Mouse (Mus musculus): ENCODE measurements at regions not wholly inside any gene's neighbourhood (a gene's known extent, or its start where the extent isn't known, plus 50 kb on each side); places are given as distances from the start of the nearest gene placed in this dataset.

DNA sequence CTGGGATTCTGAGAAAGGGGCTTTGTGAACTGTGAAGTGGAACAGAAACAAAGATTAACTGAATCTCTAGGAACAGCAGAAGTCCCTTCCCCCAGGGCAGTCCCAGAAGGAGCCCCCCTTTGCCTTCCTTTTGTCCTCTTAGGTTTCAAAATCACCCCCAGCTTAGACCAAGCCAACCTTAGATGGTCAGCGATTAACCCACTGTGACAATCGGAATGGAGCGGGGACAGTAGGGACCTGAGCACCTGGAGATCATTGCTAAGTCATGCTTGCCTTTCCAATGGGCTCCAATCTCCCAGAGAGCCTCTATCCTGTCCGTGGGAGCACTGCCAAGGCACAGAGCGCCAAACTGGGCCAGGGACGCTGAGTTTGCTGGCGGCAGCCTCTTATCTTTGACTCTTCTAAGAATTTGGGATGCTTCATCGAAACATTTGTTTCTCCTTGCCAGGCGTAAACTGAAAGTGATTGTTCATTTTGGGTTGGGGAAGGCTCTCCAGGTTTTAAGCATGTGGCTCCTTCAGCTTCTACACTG, 165.3 kb upstream of the Ankrd55 start:
- ATAC-seq (ENCODE audit: low TSS enrichment), result no peak

DNA sequence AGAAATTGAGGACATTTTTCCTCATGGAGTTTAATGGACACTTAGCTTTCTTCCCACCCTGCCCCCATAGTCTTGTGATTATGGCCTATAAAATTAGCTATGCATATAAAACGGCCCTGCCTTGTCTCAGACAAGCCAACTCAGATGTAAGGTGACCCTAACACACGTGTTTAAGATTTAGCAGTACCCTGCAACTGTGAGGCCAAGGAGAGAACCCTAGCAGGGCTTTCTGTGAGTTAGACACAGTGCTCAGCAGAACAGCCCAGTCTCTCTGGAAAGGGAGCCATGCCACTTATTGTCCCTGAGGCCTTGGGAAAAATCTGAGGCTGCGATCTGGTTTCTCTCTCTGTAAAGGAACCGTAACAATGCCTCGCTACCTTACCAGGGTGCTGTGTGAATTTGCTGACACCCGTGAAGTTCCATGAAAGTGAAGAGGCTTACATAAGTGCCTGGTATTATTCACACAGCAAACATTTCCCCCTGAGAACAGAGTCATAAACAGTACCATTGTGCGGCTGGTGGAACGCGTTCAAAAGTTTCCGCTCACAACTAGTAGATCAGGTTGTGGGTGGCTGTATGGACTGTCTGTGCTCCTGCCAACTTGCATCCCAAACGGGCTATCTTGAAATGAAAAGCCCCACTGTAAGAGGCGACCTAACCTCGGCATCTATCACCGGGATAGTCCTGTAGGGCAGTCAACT, 162.3 kb upstream of the Ankrd55 start:
- ATAC-seq (ENCODE audit: low TSS enrichment), result no peak

DNA sequence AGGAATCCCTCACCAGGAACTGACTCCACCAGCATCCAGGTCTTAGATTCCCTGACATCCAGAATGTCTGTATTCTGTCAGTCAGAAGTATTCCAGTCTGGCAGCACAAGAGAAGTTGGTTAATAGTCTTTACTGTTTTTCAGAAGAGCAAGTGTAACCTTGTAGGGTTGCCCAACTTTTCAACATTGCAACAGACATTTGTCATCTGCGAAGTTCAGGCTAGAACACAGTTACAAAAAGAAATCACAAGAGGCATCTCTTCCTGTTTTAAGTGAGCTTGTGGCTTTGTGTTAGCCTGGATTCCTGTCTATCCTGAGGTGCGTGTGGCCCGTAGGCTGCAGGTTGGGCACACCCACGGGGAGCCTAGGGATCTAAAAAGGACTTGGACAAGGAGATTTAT, 158.0 kb upstream of the Ankrd55 start:
- ATAC-seq (ENCODE audit: low TSS enrichment), result no peak

DNA sequence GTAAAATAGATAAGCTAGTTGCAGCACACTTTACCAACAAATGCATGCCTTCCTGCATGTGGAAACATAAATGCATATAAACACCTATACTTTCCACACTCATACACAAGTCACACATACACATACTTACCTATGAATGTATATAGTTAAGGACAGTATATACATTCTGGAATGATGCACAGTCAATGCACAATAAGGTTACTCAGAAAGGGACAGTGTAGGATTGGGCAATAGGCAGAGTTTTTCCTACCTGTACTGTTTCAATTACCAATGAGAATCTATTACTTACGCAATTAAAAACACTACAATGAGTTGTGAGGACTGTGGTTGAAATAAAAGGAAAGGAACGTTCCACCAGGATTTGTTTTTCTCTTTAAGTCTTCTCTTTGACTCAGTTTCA, 157.5 kb upstream of the Ankrd55 start:
- ATAC-seq (ENCODE audit: low TSS enrichment), result no peak

DNA sequence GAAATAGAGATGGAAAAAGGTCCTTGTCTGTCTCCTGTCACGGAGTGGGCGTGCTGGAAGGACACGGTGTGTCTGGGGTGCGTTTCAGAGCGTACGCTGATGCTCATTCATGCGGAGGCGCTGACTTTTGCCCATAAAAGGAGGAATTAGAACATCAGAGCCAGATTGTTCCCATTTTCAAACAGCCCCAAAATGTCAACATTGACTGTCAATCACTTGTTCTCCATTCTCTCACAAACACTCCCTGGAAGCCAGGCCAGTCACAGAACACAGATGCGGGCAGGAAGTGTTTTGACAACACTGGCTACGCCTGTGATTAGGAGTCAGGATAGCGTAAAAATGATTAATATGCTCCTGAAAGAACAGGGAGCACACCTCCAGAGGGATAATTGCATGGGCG, 157.1 kb upstream of the Ankrd55 start:
- no peak for ATAC-seq (ENCODE audit: low TSS enrichment)

DNA sequence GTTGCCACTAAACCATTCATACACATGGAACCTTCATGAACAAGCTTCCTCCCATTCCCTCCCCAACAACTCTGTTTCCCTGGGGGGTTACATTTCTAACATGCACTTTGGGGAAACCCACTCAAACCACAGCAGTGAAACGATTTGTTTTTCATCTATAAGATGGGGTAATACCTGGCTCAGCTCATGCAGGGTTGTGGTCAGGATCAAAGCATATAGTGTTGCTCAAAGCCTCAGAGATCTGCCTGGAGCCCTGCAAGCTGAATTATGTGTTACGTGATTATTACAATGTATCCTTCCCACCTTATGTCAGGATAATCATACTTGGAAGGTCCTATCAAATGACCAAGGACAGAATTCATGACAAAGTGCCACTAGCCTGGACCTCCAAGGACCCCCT, 154.5 kb upstream of the Ankrd55 start:
- no peak for ATAC-seq (ENCODE audit: low TSS enrichment)

DNA sequence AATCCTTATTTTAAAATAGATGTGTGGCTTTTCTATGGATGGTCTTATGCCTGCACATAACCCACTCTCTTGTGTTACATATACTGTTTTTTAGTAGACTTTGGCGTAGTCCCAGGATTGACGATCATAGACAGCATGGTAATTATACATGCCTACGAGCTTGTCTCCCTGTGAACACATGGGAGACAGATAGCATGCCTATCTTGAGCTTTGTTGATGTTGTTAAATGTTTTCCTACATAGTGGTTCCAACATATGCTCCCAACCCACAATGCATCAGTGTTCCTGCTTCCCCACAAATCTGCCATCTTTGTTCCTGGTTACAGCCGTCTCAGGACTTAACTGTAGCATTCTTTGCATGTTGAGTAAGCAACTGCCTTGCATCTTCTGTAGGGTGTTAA, 153.6 kb upstream of the Ankrd55 start:
- ATAC-seq (ENCODE audit: low TSS enrichment), result no peak

DNA sequence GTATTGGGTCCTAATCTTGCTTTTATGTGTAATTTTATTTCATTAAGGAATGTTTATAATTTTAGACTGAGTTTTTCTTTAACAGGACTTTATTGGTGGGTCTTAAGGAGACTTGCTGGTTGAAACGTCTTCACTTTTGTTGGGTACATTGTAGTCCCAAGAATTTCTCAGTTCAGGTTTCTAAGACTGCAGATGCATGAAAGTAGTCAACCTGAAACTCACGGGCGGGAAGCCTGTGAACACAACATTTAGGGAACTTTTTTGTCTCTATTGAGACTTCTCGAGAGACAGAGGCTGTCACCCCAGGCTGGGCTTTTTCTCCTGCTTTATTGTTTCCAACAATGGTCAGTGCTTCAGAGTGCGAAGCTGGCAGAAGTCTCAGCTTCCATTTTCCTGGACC, 152.5 kb upstream of the Ankrd55 start:
- no peak for ATAC-seq (ENCODE audit: low TSS enrichment)

DNA sequence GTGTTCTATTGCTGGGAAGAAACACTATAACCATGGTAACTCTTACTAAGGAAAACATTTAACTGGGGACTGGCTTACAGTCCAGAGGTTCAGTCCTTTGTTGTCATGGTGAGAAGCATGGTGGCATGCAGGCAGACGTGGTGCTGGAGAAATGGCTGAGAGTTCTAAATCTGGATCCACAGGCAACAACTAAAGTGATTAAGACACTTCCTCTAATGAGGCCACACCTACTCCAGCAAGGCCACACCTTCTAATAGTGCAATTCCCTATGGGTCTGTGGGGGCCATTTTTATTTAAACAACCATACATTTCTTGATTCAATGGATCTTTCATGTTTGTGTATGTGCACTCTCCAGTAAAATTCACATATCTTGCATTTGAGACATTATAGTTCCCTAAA, 151.4 kb upstream of the Ankrd55 start:
- no peak for ATAC-seq (ENCODE audit: low TSS enrichment)

DNA sequence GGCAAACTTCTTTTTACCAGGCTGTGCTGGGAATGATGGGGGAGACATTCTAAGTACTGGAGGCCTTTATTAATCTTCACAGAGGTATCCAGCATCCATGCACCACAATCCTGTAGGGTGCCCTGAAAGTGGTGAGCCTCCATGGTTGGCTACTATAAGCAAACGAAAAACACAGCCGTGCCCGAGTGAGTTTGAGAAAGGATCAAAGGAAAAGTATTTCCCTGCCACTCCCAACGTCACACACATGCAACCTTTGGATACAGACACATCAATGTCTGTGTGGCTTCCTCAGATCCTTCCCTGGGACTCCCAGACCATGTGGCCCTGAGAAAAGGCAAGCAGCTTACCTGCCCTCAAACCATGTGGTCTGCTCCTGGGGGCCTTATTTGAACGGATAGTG, 147.4 kb upstream of the Ankrd55 start:
- ATAC-seq (ENCODE audit: low TSS enrichment), result no peak

DNA sequence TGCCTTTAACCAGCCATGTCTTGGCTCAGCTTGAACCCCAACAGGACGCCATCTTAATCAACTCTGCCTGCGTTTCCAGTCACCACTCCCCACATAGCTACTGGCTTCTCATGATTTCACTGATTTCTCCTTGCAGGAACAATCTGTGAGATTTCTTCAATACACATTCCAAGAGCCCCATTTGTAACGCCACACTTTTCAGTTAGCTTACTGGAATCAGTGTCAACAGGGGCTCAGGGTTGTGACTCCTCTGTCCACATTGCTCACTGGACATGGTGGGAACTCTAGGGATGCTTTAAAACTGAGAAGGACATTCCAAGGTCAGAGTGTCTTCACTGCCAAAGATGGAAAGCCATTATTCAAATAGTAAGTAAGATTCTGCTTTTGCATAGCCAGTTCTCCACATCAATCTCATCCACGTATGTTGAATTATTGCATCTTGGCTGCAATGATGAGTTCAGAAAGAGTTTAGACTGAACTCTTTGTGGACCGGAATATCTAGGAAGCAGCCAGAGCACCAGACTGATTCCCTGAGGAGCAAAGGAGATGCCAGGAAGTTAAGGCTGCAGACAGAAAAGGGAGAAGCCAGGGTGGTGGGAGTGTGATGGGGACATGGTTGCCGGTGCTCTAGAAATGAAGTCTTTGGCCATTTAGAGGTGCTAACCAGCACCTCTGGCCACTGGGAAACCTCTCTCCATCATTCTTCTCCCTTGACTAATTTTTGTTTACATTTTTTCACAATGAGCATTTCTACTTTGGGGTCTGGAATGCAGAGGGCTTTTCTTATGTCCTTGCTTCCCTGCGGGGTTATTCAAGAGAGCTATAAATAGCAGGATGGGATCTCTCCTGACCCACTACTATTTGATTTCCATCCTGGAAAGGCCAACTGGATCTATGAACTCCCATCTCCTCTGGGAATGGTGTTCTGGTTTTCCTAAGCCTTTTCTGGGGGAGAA, 143.6 kb upstream of the Ankrd55 start:
- no peak for ATAC-seq (ENCODE audit: low TSS enrichment)

DNA sequence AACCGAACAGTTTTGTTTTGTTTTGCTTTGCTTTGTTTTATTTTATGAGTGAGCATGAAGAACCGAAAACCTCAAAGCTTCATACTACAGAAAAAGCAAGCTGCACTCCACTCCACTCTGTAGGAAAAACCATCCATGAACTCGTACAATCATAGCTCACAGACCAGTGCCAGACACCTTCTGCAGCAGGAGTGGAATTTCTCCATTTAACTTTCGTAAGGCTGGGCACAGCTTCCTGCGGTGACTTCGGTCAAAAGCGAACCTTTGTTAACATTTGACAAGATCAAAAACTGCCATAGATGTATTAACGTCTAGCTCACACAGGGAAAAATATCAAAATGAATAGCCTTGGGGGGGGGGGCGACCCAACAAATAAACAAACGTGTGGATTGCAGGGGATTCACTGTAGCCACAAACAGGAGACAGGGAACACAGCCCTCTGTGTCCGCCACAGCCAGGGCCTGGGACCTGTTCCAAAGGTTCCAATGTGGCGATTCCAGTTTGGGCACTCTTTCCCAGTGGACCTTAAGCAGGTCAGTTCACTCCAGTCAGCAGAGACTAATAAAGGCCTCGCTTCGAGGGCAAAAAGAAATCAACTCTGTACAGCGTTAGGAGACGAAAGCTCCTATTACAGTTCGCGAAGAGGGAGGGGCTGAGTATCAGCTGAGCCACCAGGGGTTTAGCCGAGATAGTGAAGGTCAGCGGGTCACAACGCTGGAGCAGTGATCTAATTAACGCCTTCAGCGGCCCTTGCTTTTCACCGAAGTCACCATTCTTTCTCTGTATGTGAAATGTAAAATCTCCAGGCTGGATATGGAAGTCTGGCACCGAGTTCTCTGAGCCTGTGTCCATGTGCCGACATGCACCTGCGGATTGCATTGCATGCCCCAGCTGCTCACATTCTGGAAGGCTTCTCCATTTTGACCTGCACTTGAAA, 135.4 kb upstream of the Ankrd55 start:
- no peak for ATAC-seq (ENCODE audit: low TSS enrichment)

DNA sequence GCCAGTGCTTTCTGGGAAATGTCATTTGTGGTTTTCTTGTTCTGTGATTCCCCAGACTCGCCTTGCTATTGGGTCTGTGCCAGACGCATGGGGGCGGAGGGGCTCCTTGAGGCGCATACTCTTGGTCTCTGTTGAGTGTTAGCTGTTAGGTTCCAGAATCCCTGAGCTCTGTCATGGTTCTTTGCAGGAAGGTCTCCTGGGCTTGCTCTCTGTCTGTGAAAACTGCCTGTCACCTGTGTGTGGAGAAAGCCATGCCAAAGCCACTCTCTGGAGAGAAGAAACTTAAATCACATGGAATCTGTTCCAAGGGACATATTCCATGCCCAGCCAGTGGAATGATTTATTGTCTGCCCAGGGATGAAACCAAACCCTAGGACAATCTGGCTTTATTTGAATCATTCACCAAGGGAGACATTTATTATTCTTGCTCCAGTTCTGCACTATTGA, 134.5 kb upstream of the Ankrd55 start:
- no peak for ATAC-seq (ENCODE audit: low TSS enrichment)

DNA sequence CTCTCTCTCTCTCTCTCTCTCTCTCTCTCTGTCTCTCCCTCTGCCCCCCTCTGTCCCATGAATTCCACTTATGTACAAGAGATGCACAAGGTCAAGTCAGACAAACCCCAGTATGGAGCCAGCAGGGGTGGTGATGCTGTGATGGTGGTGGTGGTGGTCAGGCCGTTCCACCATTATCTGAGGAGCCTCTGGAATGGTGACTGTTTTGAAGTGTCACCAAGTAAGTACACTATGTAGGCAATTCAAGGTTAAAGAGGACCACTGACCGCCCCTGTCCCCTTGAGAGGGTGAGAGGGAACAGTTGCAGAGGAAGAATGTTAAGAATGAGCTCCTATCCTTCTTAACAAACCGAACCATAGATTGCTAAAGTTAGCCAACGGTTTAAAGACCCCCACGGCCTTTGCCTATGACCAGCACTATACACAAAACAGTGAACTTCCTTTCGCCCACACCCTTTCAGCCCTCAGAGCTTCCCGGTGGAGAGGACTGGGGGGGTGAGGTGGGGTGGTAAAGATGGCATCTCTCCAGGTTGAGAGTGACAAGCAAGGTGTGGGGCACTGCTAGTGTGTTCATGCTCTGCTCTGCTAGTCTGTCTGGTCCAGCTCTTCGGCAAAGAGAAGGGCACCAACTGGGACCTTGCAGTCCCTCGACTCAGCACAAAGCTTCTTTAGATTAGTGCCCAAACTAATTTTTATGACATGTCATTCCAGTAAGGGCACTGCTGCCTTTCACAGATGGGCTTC, 128.7 kb upstream of the Ankrd55 start:
- ATAC-seq (ENCODE audit: low TSS enrichment), result no peak

DNA sequence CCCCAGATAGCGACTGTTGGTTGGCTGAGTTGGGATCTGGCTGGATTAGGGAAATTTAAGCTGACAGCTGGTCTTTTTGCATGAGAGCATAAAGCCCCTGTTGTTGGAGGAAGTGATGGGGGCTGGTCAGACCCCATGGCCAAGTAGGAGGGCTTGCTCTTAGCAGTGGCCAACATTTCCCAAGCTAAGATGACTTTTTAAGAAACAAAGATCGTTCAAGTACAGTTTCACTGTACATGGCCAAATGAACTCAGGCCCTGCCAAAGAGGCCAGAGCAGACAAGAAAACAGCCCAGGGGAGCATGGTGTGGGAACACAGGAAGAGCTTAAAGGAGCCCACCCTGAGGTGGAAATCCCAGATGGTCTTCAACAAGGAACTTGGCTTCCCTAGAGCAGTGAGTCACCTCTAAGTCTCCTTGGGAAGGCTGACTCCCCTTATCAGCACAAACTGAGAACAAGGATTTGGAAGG, 128.0 kb upstream of the Ankrd55 start:
- ATAC-seq (ENCODE audit: low TSS enrichment), result no peak

DNA sequence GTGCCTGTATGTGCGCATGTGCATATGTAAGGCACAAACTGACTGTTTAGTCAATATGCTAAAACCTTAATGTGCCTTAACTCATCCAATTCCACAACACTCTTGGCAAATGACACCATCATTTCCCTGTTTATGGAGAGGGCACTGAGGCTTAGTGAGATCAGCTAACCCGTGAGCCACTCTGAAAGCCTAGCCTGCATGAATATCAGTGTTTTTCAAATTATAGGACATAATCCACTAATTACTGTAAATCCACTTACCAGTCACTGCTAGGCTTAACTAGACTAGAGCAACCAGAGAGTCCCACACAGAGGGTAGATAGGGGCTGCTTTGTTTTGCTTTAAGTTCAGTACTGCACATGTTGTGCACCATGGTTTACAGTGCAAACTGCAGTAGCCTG, 127.5 kb upstream of the Ankrd55 start:
- ATAC-seq (ENCODE audit: low TSS enrichment), result no peak

DNA sequence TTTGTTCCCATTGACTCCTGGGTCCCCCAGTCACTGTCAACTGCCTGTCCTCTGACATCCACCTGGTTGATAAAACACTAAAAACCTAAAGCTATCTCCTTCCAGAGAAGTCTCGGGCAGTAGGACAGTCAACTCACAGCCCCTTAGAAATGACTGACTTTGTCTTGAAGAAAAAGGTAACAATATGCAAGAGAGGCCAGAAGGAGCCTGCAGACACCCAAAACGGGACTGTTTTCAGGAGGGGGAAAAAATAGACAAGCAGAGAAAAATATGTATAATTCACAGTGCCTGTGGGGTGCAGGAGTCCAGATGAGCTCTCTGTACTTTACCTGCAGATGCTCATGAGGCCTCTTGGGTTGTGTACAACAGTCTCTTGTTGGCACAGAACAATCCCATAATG, 126.4 kb upstream of the Ankrd55 start:
- ATAC-seq (ENCODE audit: low TSS enrichment), result no peak

DNA sequence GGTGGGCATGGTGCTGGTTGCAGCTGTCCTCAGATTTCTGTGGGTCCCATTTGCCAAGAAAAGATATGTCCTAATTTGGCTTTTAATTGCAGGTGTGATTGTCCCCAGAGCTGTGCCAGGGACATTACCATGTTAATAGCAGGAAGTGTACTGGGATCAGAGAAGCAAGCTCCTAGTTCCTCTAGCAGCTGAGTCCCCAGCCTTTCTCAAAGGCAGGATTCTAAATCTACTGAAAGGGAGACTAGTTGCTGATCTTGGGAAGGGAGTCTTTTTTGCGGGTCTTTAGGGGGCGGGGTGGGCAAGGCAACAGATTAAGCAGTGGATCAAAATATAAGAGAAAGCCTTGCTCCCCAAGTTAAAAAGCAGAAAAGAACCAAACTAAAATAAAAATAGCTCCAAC, 122.3 kb upstream of the Ankrd55 start:
- ATAC-seq (ENCODE audit: low TSS enrichment), result no peak

DNA sequence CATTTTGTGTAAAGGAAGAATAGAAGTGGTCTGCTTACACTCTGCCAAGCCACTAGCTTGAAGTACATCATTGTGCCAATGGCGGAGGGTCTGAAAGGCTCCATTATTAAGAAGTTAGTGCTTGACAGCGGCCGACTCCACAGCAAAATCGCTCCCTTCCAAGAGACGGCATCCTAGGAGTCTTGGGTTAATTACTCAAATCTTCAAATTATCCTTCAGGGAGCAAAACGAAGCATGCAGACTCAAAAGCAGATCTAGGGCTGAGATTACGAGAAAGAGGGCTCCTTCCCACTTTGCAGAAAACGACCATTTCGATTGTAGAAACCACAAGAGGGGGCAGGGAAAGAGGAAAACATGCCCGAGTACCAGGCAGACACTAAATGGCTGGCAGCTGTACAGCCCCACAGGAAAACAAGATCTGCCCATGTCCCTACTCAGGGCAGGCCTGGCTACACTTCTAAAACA, 121.9 kb upstream of the Ankrd55 start:
- no peak; the same call in 1 of the 2 replicates for ATAC-seq (ENCODE audit: low TSS enrichment)

DNA sequence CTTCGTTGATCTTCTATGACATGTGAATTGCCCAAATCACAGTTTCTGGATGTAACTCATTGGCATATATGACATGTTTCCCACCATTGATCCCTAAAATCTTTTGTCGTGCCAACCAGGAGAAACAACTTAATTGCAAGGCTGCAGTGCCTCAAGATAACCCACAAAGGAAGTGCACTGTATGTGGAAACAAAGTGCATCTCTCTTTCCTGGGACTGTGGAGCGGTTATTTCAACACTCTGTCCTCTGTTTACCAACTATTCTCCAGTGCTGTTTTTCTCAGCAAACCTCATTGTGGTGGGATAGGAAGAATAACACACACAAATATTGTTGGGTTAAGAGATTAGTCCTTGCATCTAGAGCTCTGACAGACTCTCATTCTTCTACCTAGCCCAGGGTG, 119.8 kb upstream of the Ankrd55 start:
- ATAC-seq (ENCODE audit: low TSS enrichment), result no peak

DNA sequence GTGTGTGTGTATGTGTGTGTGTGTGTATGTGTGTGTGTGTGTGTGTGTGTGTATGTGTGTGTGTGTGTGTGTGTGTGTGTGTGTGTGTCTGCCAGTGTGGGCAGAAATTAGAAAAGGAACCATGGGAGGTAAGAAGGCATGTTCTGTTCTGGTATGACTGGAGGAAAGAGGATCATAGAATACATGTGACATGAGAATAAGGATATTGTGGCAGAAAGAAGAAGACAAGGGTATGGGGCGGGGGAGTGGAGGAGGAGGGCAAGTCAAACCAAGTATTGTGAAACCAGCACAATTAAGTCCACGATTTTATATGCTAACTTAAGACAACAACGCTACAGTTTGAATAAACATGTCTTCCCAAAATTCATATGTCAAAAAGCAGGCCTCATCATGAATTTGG, 117.4 kb upstream of the Ankrd55 start:
- no peak for ATAC-seq (ENCODE audit: low TSS enrichment)

All from frontal cortex, adult (tissue).